Mouse (Mus musculus) liver, adult 2 months (tissue): ENCODE results near the gene Lin28a.

Experiments
- CTCF ChIP-seq: fragments of 200-500 bp; IDR thresholded peaks from 2 replicates; pipeline ENCODE4 v1.5.1; 2011; ENCODE audit warnings: low read depth, low read length, control low read depth
- POLR2A ChIP-seq: fragments of 200-500 bp; IDR thresholded peaks from 2 replicates; pipeline ENCODE4 v1.6.1; 2011; ENCODE audit warnings: low read length, control low read depth; ENCODE audit not compliant: insufficient read depth; ENCODE audit errors: extremely low read depth

- TF ChIP-seq CTCF (no peak), POLR2A (no peak)
Measured at GRCm38 (mm10) chr4:134065431-134066004, 46.9 kb upstream of the Lin28a start.
